ENCODE assay signal across 10 mouse cellular contexts in the genomic region with DNA sequence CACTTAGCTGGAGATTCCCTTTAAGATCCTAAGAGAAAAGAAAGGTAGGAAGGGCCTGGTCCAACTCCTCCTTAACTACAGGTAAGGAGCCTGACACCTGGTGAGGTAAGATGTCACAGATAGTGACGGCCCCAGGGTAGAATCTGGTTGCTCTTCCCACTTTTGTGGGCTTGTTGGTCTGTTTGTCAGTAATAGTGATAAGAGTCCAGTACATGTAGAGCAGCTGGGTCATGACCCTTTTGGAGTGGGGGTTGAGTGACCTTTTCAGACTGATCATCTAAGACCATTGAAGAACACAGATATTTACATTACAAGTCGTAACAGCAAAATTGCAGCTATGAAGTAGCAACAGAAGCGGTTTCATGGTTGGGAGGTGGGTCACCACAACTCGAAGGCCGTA. TPM values are rescaled to one million over a fixed set of nuclear protein-coding genes. Genes with fewer than 3 reads are reported as not detected.
A peak's percentile ranks its signal among the peaks of the same experiment; 100 is the strongest.
DNase-seq lines count a peak whose midpoint lies in the region; ATAC-seq and TF ChIP-seq lines count a peak whose summit lies in the region.
"Had no signal": no experiment of that assay in that cellular context is flagged by ENCODE, and none has a peak within 500 bp of the region (broad histone marks: within the 10 kb centered on the region; RNA-seq: fewer than 3 reads in every experiment).

No protein-coding gene starts in this region.

- H3K4me2 ChIP-seq in limb, embryonic 11.5 days (ENCODE audit: low read depth, severe bottlenecking): peak overlapping the region; percentile 75
- peak overlapping the region; percentile 69 for H3K4me2 ChIP-seq in neural tube, embryonic 14.5 days (ENCODE audit: low read depth, low read length)

- no peak overlapping the region for H3K27ac ChIP-seq in left cerebral cortex, adult 2 months
- H3K27ac ChIP-seq in forebrain, embryonic 10.5 days: no peak overlapping the region
- H3K27ac ChIP-seq in limb, embryonic 11.5 days (replicated peaks; ENCODE audit: low read depth, low read length): no peak overlapping the region
- H3K27ac ChIP-seq in neural tube, embryonic 14.5 days (ENCODE audit: low read depth, low read length): no peak overlapping the region

- H3K9me3 ChIP-seq in forebrain, embryonic 10.5 days: no peaks in the 10 kb centered on the region
- H3K9me3 ChIP-seq in limb, embryonic 11.5 days (ENCODE audit: control insufficient read depth, low read length): no peaks in the 10 kb centered on the region
- H3K9me3 ChIP-seq in neural tube, embryonic 14.5 days (ENCODE audit: control insufficient read depth, low read length): no peaks in the 10 kb centered on the region

- intact Hi-C loops in left cerebral cortex, adult 2 months (cut with DNase I): no loop called here
- intact Hi-C loops in left cerebral cortex, postnatal 36 days (cut with DNase I): no loop called here

- H3K27me3 ChIP-seq in forebrain, embryonic 10.5 days (ENCODE audit: poor library complexity, severe bottlenecking): no peaks in the 10 kb centered on the region
- H3K27me3 ChIP-seq in limb, embryonic 11.5 days (ENCODE audit: control insufficient read depth, insufficient read depth, low read length): no peaks in the 10 kb centered on the region
- no peaks in the 10 kb centered on the region for H3K27me3 ChIP-seq in neural tube, embryonic 14.5 days (ENCODE audit: control insufficient read depth, insufficient read depth, low read length)

- no peak for ATAC-seq in limb, embryonic 11.5 days (ENCODE audit: insufficient number of reproducible peaks, low FRiP score, low TSS enrichment, low read depth)
- ATAC-seq in neural tube, embryonic 14.5 days (ENCODE audit: low read depth): no peak
- ATAC-seq in megakaryocyte-erythroid progenitor cell, adult 5-6 weeks (replicated peaks; ENCODE audit: low FRiP score, low TSS enrichment, poor library complexity, severe bottlenecking): no peak

- H3K4me3 ChIP-seq in left cerebral cortex, adult 2 months: peak overlapping the region; percentile 85; the same call in 1 of the 2 replicates
- H3K4me3 ChIP-seq in forebrain, embryonic 10.5 days: peak overlapping the region; percentile 90
- H3K4me3 ChIP-seq in limb, embryonic 11.5 days (ENCODE audit: low read depth, low read length): peak overlapping the region; percentile 89; the same call in 1 of the 2 replicates
- peak overlapping the region; percentile 75 for H3K4me3 ChIP-seq in neural tube, embryonic 14.5 days (ENCODE audit: low read depth, low read length)

- no peak overlapping the region for H3K9ac ChIP-seq in limb, embryonic 11.5 days (ENCODE audit: low read length)
- H3K9ac ChIP-seq in neural tube, embryonic 14.5 days (replicated peaks; ENCODE audit: low read depth, low read length): no peak overlapping the region

- H3K4me1 ChIP-seq in forebrain, embryonic 10.5 days: peaks cover 19% of the 10 kb centered on the region
- H3K4me1 ChIP-seq in limb, embryonic 11.5 days (ENCODE audit: control insufficient read depth, insufficient read depth, low read length): peaks cover 5% of the 10 kb centered on the region
- H3K4me1 ChIP-seq in neural tube, embryonic 14.5 days (ENCODE audit: control insufficient read depth, insufficient read depth, low read length): peaks cover 13% of the 10 kb centered on the region; the same call in 1 of the 2 replicates

- H3K36me3 ChIP-seq in forebrain, embryonic 10.5 days (replicated peaks): peaks cover 36% of the 10 kb centered on the region
- peaks cover 5% of the 10 kb centered on the region; the same call in 1 of the 2 replicates for H3K36me3 ChIP-seq in limb, embryonic 11.5 days (ENCODE audit: control insufficient read depth, insufficient read depth, low read length)
- peaks cover 18% of the 10 kb centered on the region for H3K36me3 ChIP-seq in neural tube, embryonic 14.5 days (ENCODE audit: control insufficient read depth, insufficient read depth, low read length)

- 91% methylated on average over 5 of the region's 5 CpGs for WGBS in forebrain, embryonic 10.5 days
- 93% methylated on average over 5 of the region's 5 CpGs for WGBS in limb, embryonic 11.5 days
- WGBS in neural tube, embryonic 14.5 days: 93% methylated on average over 5 of the region's 5 CpGs

- DNase-seq in left cerebral cortex, adult 2 months (ENCODE audit: extremely low spot score in 1 of 2, low spot score in 2 of 2): no peak
- DNase-seq in left cerebral cortex, postnatal 36 days (ENCODE audit: low spot score in 2 of 2): no peak
- DNase-seq in forebrain, embryonic 10.5 days (ENCODE audit: extremely low spot score, low spot score): no peak
- DNase-seq in limb, embryonic 11.5 days (ENCODE audit: low spot score): no peak
- no peak for DNase-seq in urinary bladder, adult 2 months (ENCODE audit: low spot score)
- DNase-seq in ovary, postnatal 14 days (ENCODE audit: low spot score): no peak
- DNase-seq: embryo, embryonic 11 days; kidney, postnatal 14 days had no signal

- no peak for TF ChIP-seq CTCF in left cerebral cortex, adult 2 months (IDR thresholded peaks at IDR 0.05)

RNA-seq across cellular contexts. Expression of a gene that starts 1.2 kb away (rescaled TPM):
- total RNA-seq in left cerebral cortex, adult 2 months (2021): 10 to 100 TPM; 31.4 to 33.6 TPM
- 10 to 100 TPM; 24.8 to 34.1 TPM for total RNA-seq in left cerebral cortex, postnatal 36 days (2021)
- polyA plus RNA-seq in forebrain, embryonic 10.5 days (2016; fragmentation: Nextera tagmentation; extraction: Ambion mirVana): 20.0 and 24.0 TPM in 2 replicates
- polyA plus RNA-seq in limb, embryonic 11.5 days (2014; fragmentation: Nextera tagmentation; extraction: Ambion mirVana): 19.8 and 22.2 TPM in 2 replicates
- polyA plus RNA-seq in neural tube, embryonic 14.5 days (2014; fragmentation: Nextera tagmentation; extraction: Ambion mirVana): 31.3 and 44.1 TPM in 2 replicates
- polyA plus RNA-seq in urinary bladder, adult 2 months (2012; rRNA removed): 17.6 and 17.8 TPM in 2 replicates
- 33.4 and 60.1 TPM in 2 replicates for total RNA-seq in megakaryocyte-erythroid progenitor cell, adult 5-6 weeks (2014; fragmentation: Nextera tagmentation)
- 24.5 and 36.8 TPM in 2 replicates for total RNA-seq in megakaryocyte-erythroid progenitor cell, adult 5-6 weeks (2017)
